Mouse (Mus musculus): ENCODE measurements at regions not wholly inside any gene's neighbourhood (a gene's known extent, or its start where the extent isn't known, plus 50 kb on each side); places are given as distances from the start of the nearest gene placed in this dataset.

DNA sequence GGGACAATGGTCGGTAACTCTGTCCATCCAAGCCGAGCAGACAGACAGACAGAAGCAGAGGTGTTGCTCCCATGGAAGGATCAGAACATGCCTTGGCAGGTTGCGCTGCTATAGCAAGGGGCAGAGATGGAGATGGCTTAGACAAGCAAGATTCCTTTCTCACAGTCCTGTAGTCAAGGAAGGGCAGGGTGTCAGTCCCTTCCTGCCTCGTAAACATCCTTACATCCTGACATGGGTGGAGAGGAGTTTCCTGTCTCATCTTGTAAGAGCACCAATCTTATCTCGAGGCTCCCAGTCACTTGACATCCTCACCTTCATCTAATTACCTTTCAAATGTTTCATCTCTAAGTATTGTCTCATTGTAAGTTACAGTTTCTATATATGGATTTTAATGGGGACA is 87.0 kb upstream of the C1qtnf3 start:
- no peak for TF ChIP-seq POLR2AphosphoS2 (IDR thresholded peaks at IDR 0.05; ENCODE audit: insufficient read length, low read depth)
- no peak for TF ChIP-seq TCF12 (IDR thresholded peaks at IDR 0.05; ENCODE audit: insufficient read depth, poor library complexity, severe bottlenecking)
- TF ChIP-seq CEBPB (IDR thresholded peaks at IDR 0.05; ENCODE audit: insufficient read depth, poor library complexity, severe bottlenecking), result no peak
- no peak for TF ChIP-seq MYOG (IDR thresholded peaks at IDR 0.05; ENCODE audit: control insufficient read depth in 1 of 3, insufficient read depth in 1 of 3, insufficient read length in 2 of 3, low read depth in 2 of 3)
- no peak for TF ChIP-seq POLR2A (IDR thresholded peaks at IDR 0.05; ENCODE audit: insufficient read length, low read depth)
- no peak for TF ChIP-seq E2F4 (IDR thresholded peaks at IDR 0.05; ENCODE audit: insufficient read depth)
- TF ChIP-seq USF1 (IDR thresholded peaks at IDR 0.05; ENCODE audit: low read depth), result no peak
- TF ChIP-seq TCF3 (IDR thresholded peaks at IDR 0.05; ENCODE audit: insufficient read length, low read depth), result no peak
- no peak for TF ChIP-seq MYOD1 (IDR thresholded peaks at IDR 0.05; ENCODE audit: control insufficient read depth in 1 of 3, insufficient read length in 2 of 3, low read depth in 2 of 3)
- no peak for TF ChIP-seq SRF (IDR thresholded peaks at IDR 0.05; ENCODE audit: control insufficient read depth, insufficient read length, low read depth)
- TF ChIP-seq MAX (IDR thresholded peaks at IDR 0.05; ENCODE audit: low read depth), result no peak
- Histone ChIP-seq H3K27me3 (ENCODE audit: control insufficient read depth, insufficient read depth, insufficient read length) (no peaks in the 10 kb centered on the region), H3K4me3 (no peak overlapping the region), H3K36me3 (ENCODE audit: control insufficient read depth, insufficient read depth) (no peaks in the 10 kb centered on the region), H3K79me2 (ENCODE audit: control insufficient read depth, insufficient read depth) (no peaks in the 10 kb centered on the region), H3K4me2 (ENCODE audit: low read depth) (no peak overlapping the region), H3ac (ENCODE audit: control insufficient read depth, insufficient read length) (no peak overlapping the region)

DNA sequence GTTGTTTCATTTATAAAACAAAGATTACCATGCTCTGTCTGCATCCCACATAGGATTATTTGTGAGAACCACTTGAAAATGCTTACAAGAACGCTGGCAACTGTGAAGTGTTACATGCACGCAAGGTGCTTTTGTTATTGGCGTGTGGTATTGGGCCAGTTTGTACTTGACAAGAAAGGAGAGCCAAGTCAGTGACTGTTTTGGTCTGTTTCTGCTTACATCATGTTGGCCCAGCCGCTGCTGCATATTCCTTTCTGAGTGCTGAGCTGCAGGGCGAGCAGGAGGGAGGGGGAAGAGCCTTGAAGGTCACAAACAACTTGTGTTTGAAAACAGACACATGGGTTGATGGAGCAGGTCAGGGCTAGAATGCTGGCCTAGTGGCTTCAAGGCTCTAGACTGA is 85.3 kb upstream of the C1qtnf3 start:
- H3K79me2 ChIP-seq (ENCODE audit: control insufficient read depth, insufficient read depth), result no peaks in the 10 kb centered on the region
- H3K27me3 ChIP-seq (ENCODE audit: control insufficient read depth, insufficient read depth, insufficient read length), result no peaks in the 10 kb centered on the region
- H3K36me3 ChIP-seq (ENCODE audit: control insufficient read depth, insufficient read depth), result no peaks in the 10 kb centered on the region
- TF ChIP-seq CEBPB (IDR thresholded peaks at IDR 0.05; ENCODE audit: insufficient read depth, poor library complexity, severe bottlenecking), result no peak
- TF ChIP-seq REST (IDR thresholded peaks at IDR 0.05; ENCODE audit: insufficient read depth, insufficient read length), result no peak
- TF ChIP-seq TCF12 (IDR thresholded peaks at IDR 0.05; ENCODE audit: insufficient read depth, poor library complexity, severe bottlenecking), result no peak
- no peak for TF ChIP-seq MYOG (IDR thresholded peaks at IDR 0.05; ENCODE audit: control insufficient read depth in 1 of 3, insufficient read depth in 1 of 3, insufficient read length in 2 of 3, low read depth in 2 of 3)
- no peak for TF ChIP-seq SRF (IDR thresholded peaks at IDR 0.05; ENCODE audit: control insufficient read depth, insufficient read length, low read depth)
- TF ChIP-seq TCF3 (IDR thresholded peaks at IDR 0.05; ENCODE audit: insufficient read length, low read depth), result no peak
- no peak for TF ChIP-seq MAX (IDR thresholded peaks at IDR 0.05; ENCODE audit: low read depth)
- TF ChIP-seq MYOD1 (IDR thresholded peaks at IDR 0.05; ENCODE audit: control insufficient read depth in 1 of 3, insufficient read length in 2 of 3, low read depth in 2 of 3), result no peak
- TF ChIP-seq USF1 (IDR thresholded peaks at IDR 0.05; ENCODE audit: low read depth), result no peak
- TF ChIP-seq POLR2AphosphoS2 (IDR thresholded peaks at IDR 0.05; ENCODE audit: insufficient read length, low read depth), result no peak
- TF ChIP-seq E2F4 (IDR thresholded peaks at IDR 0.05; ENCODE audit: insufficient read depth), result no peak
- no peak for TF ChIP-seq POLR2A (IDR thresholded peaks at IDR 0.05; ENCODE audit: insufficient read length, low read depth)
- no peak overlapping the region for H3K4me2 ChIP-seq (ENCODE audit: low read depth)
- no peak overlapping the region for H3K4me3 ChIP-seq
- no peak overlapping the region for H3ac ChIP-seq (ENCODE audit: control insufficient read depth, insufficient read length)

DNA sequence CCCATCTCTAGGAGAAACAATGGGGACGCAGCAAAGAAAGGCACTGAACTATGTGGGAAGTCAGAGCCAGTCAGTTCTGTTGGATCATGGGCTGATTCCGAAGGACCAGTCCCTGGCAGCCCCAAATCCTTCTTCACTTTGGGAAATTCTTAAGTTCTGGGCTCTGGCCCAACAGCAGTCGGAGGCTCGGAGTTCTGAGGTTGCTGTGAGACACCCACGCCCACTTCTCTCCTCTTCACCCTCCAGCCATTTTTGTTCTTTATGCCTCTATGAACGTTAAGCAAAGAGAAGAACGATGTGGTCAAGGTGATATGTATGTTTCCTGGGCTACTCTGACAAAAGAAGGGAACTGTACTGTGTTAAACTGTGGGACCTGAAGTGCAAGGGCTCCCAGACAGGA is 84.0 kb upstream of the C1qtnf3 start:
- Histone ChIP-seq H3ac (ENCODE audit: control insufficient read depth, insufficient read length) (no peak overlapping the region), H3K4me3 (no peak overlapping the region), H3K79me2 (ENCODE audit: control insufficient read depth, insufficient read depth) (no peaks in the 10 kb centered on the region), H3K27me3 (ENCODE audit: control insufficient read depth, insufficient read depth, insufficient read length) (no peaks in the 10 kb centered on the region), H3K4me2 (ENCODE audit: low read depth) (no peak overlapping the region), H3K36me3 (ENCODE audit: control insufficient read depth, insufficient read depth) (no peaks in the 10 kb centered on the region)
- TF ChIP-seq REST (IDR thresholded peaks at IDR 0.05; ENCODE audit: insufficient read depth, insufficient read length), result no peak
- TF ChIP-seq POLR2A (IDR thresholded peaks at IDR 0.05; ENCODE audit: insufficient read length, low read depth), result no peak
- TF ChIP-seq TCF12 (IDR thresholded peaks at IDR 0.05; ENCODE audit: insufficient read depth, poor library complexity, severe bottlenecking), result no peak
- no peak for TF ChIP-seq MAX (IDR thresholded peaks at IDR 0.05; ENCODE audit: low read depth)
- TF ChIP-seq TCF3 (IDR thresholded peaks at IDR 0.05; ENCODE audit: insufficient read length, low read depth), result no peak
- no peak for TF ChIP-seq SRF (IDR thresholded peaks at IDR 0.05; ENCODE audit: control insufficient read depth, insufficient read length, low read depth)
- no peak for TF ChIP-seq POLR2AphosphoS2 (IDR thresholded peaks at IDR 0.05; ENCODE audit: insufficient read length, low read depth)

DNA sequence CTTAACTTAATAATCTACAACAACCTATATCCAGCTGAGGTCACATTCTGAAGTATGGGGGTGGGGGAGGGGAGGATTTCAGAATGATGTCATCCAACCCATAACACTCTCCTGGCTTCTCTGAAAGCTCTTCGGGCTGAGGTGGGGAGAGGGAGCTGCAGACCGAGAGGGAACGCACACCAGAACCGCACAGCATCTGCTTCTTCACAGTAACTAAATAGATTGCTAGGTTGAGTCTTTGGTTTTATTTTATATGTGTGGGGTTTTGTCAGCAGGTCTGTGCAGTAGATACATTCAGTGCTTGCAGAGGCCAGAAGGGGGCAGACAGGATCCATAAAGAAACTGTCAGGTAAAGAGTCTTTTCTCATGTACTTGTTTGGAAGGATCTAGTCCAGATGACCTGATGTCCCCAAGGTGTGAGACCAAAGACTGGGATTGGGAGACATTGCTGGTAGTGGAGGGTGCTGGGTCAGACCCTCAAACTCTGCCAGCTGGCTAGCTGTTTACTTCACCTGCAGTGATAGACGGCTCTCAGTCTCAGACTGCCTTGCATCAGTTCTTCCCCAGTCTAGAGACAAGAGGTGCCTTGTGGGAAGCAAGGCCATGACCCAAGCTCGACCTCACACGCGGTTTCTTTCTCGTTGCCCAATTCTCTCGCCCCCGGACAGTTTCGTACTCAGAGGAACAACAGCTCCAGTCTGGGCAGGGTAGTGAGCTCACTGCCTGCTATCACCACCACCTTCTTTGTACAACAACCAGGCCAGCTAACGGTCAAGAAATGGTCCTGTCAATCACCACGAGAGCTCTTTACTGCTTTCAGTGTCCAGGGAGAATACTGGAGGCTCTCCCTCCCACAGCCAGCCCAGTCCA is 83.2 kb upstream of the C1qtnf3 start:
- Histone ChIP-seq H3K4me3 (no peak overlapping the region), H3K79me2 (ENCODE audit: control insufficient read depth, insufficient read depth) (no peaks in the 10 kb centered on the region), H3K36me3 (ENCODE audit: control insufficient read depth, insufficient read depth) (no peaks in the 10 kb centered on the region), H3K4me2 (ENCODE audit: low read depth) (no peak overlapping the region), H3ac (ENCODE audit: control insufficient read depth, insufficient read length) (no peak overlapping the region), H3K27me3 (ENCODE audit: control insufficient read depth, insufficient read depth, insufficient read length) (no peaks in the 10 kb centered on the region)
- TF ChIP-seq POLR2AphosphoS2 (IDR thresholded peaks at IDR 0.05; ENCODE audit: insufficient read length, low read depth), result no peak
- TF ChIP-seq MYOG (IDR thresholded peaks at IDR 0.05; ENCODE audit: control insufficient read depth in 1 of 3, insufficient read depth in 1 of 3, insufficient read length in 2 of 3, low read depth in 2 of 3), result no peak

DNA sequence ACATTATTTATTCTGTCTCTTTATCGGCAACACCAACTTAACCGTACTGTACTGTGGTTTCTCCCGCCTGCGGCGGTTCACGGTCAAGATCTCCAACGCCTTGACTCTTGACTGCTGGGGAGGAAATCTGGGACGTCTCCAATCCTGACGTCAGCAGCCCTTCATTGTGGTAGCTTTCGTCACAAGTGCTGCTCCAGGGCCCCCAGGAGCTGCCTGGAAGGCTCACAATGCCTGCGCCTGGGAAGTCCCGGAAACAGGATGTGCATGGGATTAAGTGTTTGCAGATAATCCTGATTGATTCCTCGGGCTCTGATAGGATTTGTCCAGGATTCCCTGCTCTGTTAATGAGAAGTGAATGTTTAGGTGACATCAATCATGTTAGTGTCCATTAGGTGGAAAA is 82.3 kb upstream of the C1qtnf3 start:
- Histone ChIP-seq H3K27me3 (ENCODE audit: control insufficient read depth, insufficient read depth, insufficient read length) (no peaks in the 10 kb centered on the region), H3K4me2 (ENCODE audit: low read depth) (no peak overlapping the region), H3ac (ENCODE audit: control insufficient read depth, insufficient read length) (no peak overlapping the region), H3K4me3 (no peak overlapping the region), H3K79me2 (ENCODE audit: control insufficient read depth, insufficient read depth) (no peaks in the 10 kb centered on the region), H3K36me3 (ENCODE audit: control insufficient read depth, insufficient read depth) (no peaks in the 10 kb centered on the region)
- TF ChIP-seq MYOD1 (IDR thresholded peaks at IDR 0.05; ENCODE audit: control insufficient read depth in 1 of 3, insufficient read length in 2 of 3, low read depth in 2 of 3) (no peak), POLR2A (IDR thresholded peaks at IDR 0.05; ENCODE audit: insufficient read length, low read depth) (no peak), TCF3 (IDR thresholded peaks at IDR 0.05; ENCODE audit: insufficient read length, low read depth) (no peak)

Data from myocyte (in vitro differentiated cells).